Mouse (Mus musculus): ENCODE data around the gene Xxylt1. TPM values are rescaled to one million over a fixed set of nuclear protein-coding genes. Genes with fewer than 3 reads are reported as not detected.

Gene Xxylt1
- total RNA-seq, 2 experiments from 2014 or later, result 21.2 to 22.7 TPM

- no peak for DNase-seq (ENCODE audit: low spot score in 2 of 2)
- intact Hi-C loops (cut with DNase I), result no loop called here
These were observed 145.2 kb downstream of the Xxylt1 start for GRCm38 (mm10) chr16:30936012-30936461.

- intact Hi-C loops (cut with DNase I), result no loop called here
- DNase-seq (ENCODE audit: low spot score in 2 of 2), result no peak
These were observed 146.1 kb downstream of the Xxylt1 start for GRCm38 (mm10) chr16:30934967-30935690.

GRCm38 (mm10) chr16:30934205-30934780, 146.9 kb downstream of the Xxylt1 start:
- intact Hi-C loops (cut with DNase I), result no loop called here
- no peak for DNase-seq (ENCODE audit: low spot score in 2 of 2)

- intact Hi-C loops (cut with DNase I), result no loop called here
- DNase-seq (ENCODE audit: low spot score in 2 of 2), result no peak
These were observed 147.9 kb downstream of the Xxylt1 start for GRCm38 (mm10) chr16:30933366-30933765.

- DNase-seq (ENCODE audit: low spot score in 2 of 2), result no peak
- intact Hi-C loops (cut with DNase I), result no loop called here
These were observed 148.4 kb downstream of the Xxylt1 start for GRCm38 (mm10) chr16:30932791-30933190.

GRCm38 (mm10) chr16:30932196-30932595, 149.0 kb downstream of the Xxylt1 start:
- peak; percentile 49 to 58 for DNase-seq (ENCODE audit: low spot score in 2 of 2)
- intact Hi-C loops (cut with DNase I), result no loop called here

GRCm38 (mm10) chr16:30929165-30929564, 152.1 kb downstream of the Xxylt1 start:
- intact Hi-C loops (cut with DNase I), result no loop called here

GRCm38 (mm10) chr16:30928076-30928750, 153.0 kb downstream of the Xxylt1 start:
- intact Hi-C loops (cut with DNase I), result no loop called here
- no peak for DNase-seq (ENCODE audit: low spot score in 2 of 2)

More at GRCm38 (mm10) chr16:30929165-30929564, 152.1 kb downstream of the Xxylt1 start:
- DNase-seq (ENCODE audit: low spot score in 2 of 2), result peak; percentile 30 to 36

GRCm38 (mm10) chr16:30925496-30925895, 155.7 kb downstream of the Xxylt1 start:
- no peak for DNase-seq (ENCODE audit: low spot score in 2 of 2)
- intact Hi-C loops (cut with DNase I), result no loop called here

- intact Hi-C loops (cut with DNase I), result no loop called here
- no peak for DNase-seq (ENCODE audit: low spot score in 2 of 2)
These were observed 157.3 kb downstream of the Xxylt1 start for GRCm38 (mm10) chr16:30923899-30924298.

- intact Hi-C loops (cut with DNase I), result no loop called here
- no peak for DNase-seq (ENCODE audit: low spot score in 2 of 2)
These were observed 158.7 kb downstream of the Xxylt1 start for GRCm38 (mm10) chr16:30922548-30922947.

- intact Hi-C loops (cut with DNase I), result no loop called here
- DNase-seq (ENCODE audit: low spot score in 2 of 2), result no peak
These were observed 162.4 kb downstream of the Xxylt1 start for GRCm38 (mm10) chr16:30918866-30919265.

- intact Hi-C loops (cut with DNase I), result no loop called here
- no peak for DNase-seq (ENCODE audit: low spot score in 2 of 2)
These were observed 164.3 kb downstream of the Xxylt1 start for GRCm38 (mm10) chr16:30916931-30917330.

GRCm38 (mm10) chr16:30915611-30916220, 165.5 kb downstream of the Xxylt1 start:
- intact Hi-C loops (cut with DNase I), result no loop called here
- DNase-seq (ENCODE audit: low spot score in 2 of 2), result no peak

Other genes with a start within 250 kb of the Xxylt1 start
- 100 to 1,000 TPM in 1 of 2 experiments, 10 to 100 TPM in 1; 95.7 to 130 TPM for gene Acap2, start 119.8 kb upstream of the Xxylt1 start, total RNA-seq (2021)
- gene Ppp1r2, start 193.8 kb upstream of the Xxylt1 start, total RNA-seq (2021), result 100 to 1,000 TPM in 1 of 2 experiments, 10 to 100 TPM in 1; 84.3 to 122 TPM
- gene Apod, start 233.4 kb upstream of the Xxylt1 start, total RNA-seq (2021), result 100 to 1,000 TPM; 143 to 155 TPM